Mouse (Mus musculus): ENCODE results near the gene Olfr6.
"Not testable (repeated sequence)": the region's sequence is repeated elsewhere in the genome, so short reads cannot be mapped to it uniquely, and the experiment has no call there.

The Olfr6 gene

GRCm38 (mm10) chr7:106963837-106964236 lies at the start of gene Olfr6:
TSS of gene Olfr6 (minus strand) at chr7:106963937.
- DNase-seq = no peak

GRCm38 (mm10) chr7:107005972-107006371 lies 42.2 kb upstream of the Olfr6 start, which contains the start of gene Olfr2:
TSS of gene Olfr2 (minus strand) at chr7:107006072.
- DNase-seq = no peak

GRCm38 (mm10) chr7:107004169-107004568 lies 40.4 kb upstream of the Olfr6 start:
- no peak for DNase-seq

GRCm38 (mm10) chr7:107000798-107001197 lies 37.1 kb upstream of the Olfr6 start:
- DNase-seq = no peak

GRCm38 (mm10) chr7:106985236-106985635 lies 21.5 kb upstream of the Olfr6 start:
- no peak for DNase-seq

GRCm38 (mm10) chr7:106975353-106975752 lies 11.6 kb upstream of the Olfr6 start, which contains the start of gene Olfr711:
TSS of gene Olfr711 (minus strand) at chr7:106975453.
- no peak for DNase-seq

GRCm38 (mm10) chr7:106967503-106967902 lies 3.8 kb upstream of the Olfr6 start:
- DNase-seq = not testable (repeated sequence)

GRCm38 (mm10) chr7:106948212-106948611 lies 15.5 kb downstream of the Olfr6 start, which contains the start of gene Olfr710:
TSS of gene Olfr710 (minus strand) at chr7:106948312.
- DNase-seq = no peak

GRCm38 (mm10) chr7:106932119-106932518 lies 31.6 kb downstream of the Olfr6 start, which contains the start of gene Olfr709-ps1:
TSS of gene Olfr709-ps1 (minus strand) at chr7:106932219.
- DNase-seq = no peak

- DNase-seq = peak; percentile 1
These were observed 42.8 kb downstream of the Olfr6 start for GRCm38 (mm10) chr7:106920961-106921360.

- DNase-seq = no peak
These were observed 56.1 kb downstream of the Olfr6 start, which contains the start of gene Olfr1532-ps1 for GRCm38 (mm10) chr7:106907676-106908075. TSS of gene Olfr1532-ps1 (plus strand) at chr7:106908001.
